11 mouse cellular contexts compared by ENCODE assay signal in the genomic region with DNA sequence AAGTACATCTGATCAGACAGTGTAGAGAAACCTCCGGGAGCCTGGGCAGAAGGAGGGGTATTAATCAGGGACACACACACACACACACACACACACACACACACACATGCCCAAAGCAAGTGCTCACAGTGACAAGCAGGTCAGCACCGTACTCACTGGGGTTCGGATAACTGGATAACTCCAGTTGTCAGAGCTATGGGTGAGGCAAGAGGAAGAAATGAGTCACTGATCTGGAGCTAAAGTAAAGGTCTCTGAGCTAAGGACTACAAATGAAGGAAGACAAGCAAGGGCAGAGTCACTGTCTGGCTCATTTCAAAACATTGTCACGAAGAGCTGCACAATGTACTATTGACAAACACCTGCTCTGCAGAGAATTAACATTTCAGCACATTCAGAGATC.
DNase-seq lines count a peak whose midpoint lies in the region; ATAC-seq and TF ChIP-seq lines count a peak whose summit lies in the region.
"Had no signal": no experiment of that assay in that cellular context is flagged by ENCODE, and none has a peak within 500 bp of the region (broad histone marks: within the 10 kb centered on the region; RNA-seq: fewer than 3 reads in every experiment).

No protein-coding gene starts in this region.

- no peak for TF ChIP-seq CTCF in midbrain, postnatal 0 days (IDR thresholded peaks at IDR 0.05)
- no peak for TF ChIP-seq CTCF in left cerebral cortex, adult 2 months (IDR thresholded peaks at IDR 0.05)

- no peaks in the 10 kb centered on the region for H3K36me3 ChIP-seq in midbrain, embryonic 11.5 days (ENCODE audit: control insufficient read depth, insufficient read depth, low read length)
- H3K36me3 ChIP-seq in midbrain, postnatal 0 days (ENCODE audit: insufficient read depth, low read length) = no peaks in the 10 kb centered on the region
- H3K36me3 ChIP-seq in forebrain, embryonic 10.5 days (replicated peaks) = no peaks in the 10 kb centered on the region
- H3K36me3 ChIP-seq: hindbrain, embryonic 15.5 days had no signal

- no peak overlapping the region for H3K27ac ChIP-seq in midbrain, embryonic 11.5 days (ENCODE audit: low read depth, low read length)
- H3K27ac ChIP-seq in midbrain, postnatal 0 days (ENCODE audit: low read depth, low read length) = no peak overlapping the region
- H3K27ac ChIP-seq in forebrain, embryonic 10.5 days = no peak overlapping the region
- H3K27ac ChIP-seq in left cerebral cortex, adult 2 months = no peak overlapping the region
- H3K27ac ChIP-seq: hindbrain, embryonic 15.5 days had no signal

- no peak overlapping the region for H3K4me2 ChIP-seq in midbrain, embryonic 11.5 days
- no peak overlapping the region for H3K4me2 ChIP-seq in midbrain, postnatal 0 days (ENCODE audit: low read depth, low read length, poor library complexity, severe bottlenecking)
- H3K4me2 ChIP-seq: hindbrain, embryonic 15.5 days had no signal

- 85% methylated on average over 4 of the region's 4 CpGs for WGBS in midbrain, embryonic 11.5 days
- WGBS in midbrain, postnatal 0 days = 70% methylated on average over 4 of the region's 4 CpGs
- WGBS in forebrain, embryonic 10.5 days = 79% methylated on average over 4 of the region's 4 CpGs

- ATAC-seq in midbrain, embryonic 11.5 days (ENCODE audit: low FRiP score) = 0 out of 2 replicates have a peak, but pooled peaks have one; percentile 42
- ATAC-seq in midbrain, postnatal 0 days (ENCODE audit: low FRiP score) = no peak
- peak; percentile 70 for ATAC-seq in activated CD4-positive, CD25-positive, alpha-beta regulatory T cell, adult 4 months
- ATAC-seq: forebrain, postnatal 0 days had no signal

- H3K4me1 ChIP-seq in midbrain, embryonic 11.5 days (ENCODE audit: control insufficient read depth, insufficient read depth, low read length) = no peaks in the 10 kb centered on the region
- H3K4me1 ChIP-seq in midbrain, postnatal 0 days (ENCODE audit: insufficient read depth, low read length) = no peaks in the 10 kb centered on the region
- H3K4me1 ChIP-seq in forebrain, embryonic 10.5 days = no peaks in the 10 kb centered on the region
- H3K4me1 ChIP-seq: hindbrain, embryonic 15.5 days had no signal

- H3K9me3 ChIP-seq in midbrain, embryonic 11.5 days (ENCODE audit: control insufficient read depth, low read length) = no peaks in the 10 kb centered on the region
- H3K9me3 ChIP-seq in midbrain, postnatal 0 days (ENCODE audit: low read length) = no peaks in the 10 kb centered on the region
- H3K9me3 ChIP-seq in forebrain, embryonic 10.5 days = no peaks in the 10 kb centered on the region
- H3K9me3 ChIP-seq: hindbrain, embryonic 15.5 days had no signal

- peak; percentile 66 for DNase-seq in midbrain, embryonic 11.5 days (ENCODE audit: low spot score, missing footprints)
- DNase-seq in midbrain, postnatal 0 days (ENCODE audit: low spot score) = no peak
- peak; percentile 28 to 42 for DNase-seq in heart, postnatal 10 days
- peak; percentile 25 for DNase-seq in retina, postnatal 1 day
- no peak for DNase-seq in forebrain, embryonic 10.5 days (ENCODE audit: extremely low spot score, low spot score)
- no peak for DNase-seq in left cerebral cortex, postnatal 10 days (ENCODE audit: extremely low spot score in 1 of 2, low spot score in 2 of 2)
- no peak for DNase-seq in left cerebral cortex, adult 2 months (ENCODE audit: extremely low spot score in 1 of 2, low spot score in 2 of 2)
- DNase-seq: forebrain, postnatal 0 days; thymus, postnatal 25 days had no signal

- intact Hi-C loops in heart, postnatal 10 days (cut with DNase I) = no loop called here
- intact Hi-C loops in left cerebral cortex, postnatal 10 days (cut with DNase I) = no loop called here
- intact Hi-C loops in left cerebral cortex, adult 2 months (cut with DNase I) = no loop called here

- no peak overlapping the region for H3K9ac ChIP-seq in midbrain, embryonic 11.5 days (ENCODE audit: low read length)
- H3K9ac ChIP-seq in midbrain, postnatal 0 days (replicated peaks; ENCODE audit: low read length, poor library complexity, severe bottlenecking) = no peak overlapping the region
- H3K9ac ChIP-seq: forebrain, postnatal 0 days; hindbrain, embryonic 15.5 days had no signal

- H3K4me3 ChIP-seq in midbrain, embryonic 11.5 days (ENCODE audit: low read depth, low read length) = no peak overlapping the region
- H3K4me3 ChIP-seq in midbrain, postnatal 0 days (ENCODE audit: low read depth, low read length) = no peak overlapping the region
- H3K4me3 ChIP-seq in forebrain, embryonic 10.5 days = no peak overlapping the region
- no peak overlapping the region for H3K4me3 ChIP-seq in left cerebral cortex, adult 2 months
- H3K4me3 ChIP-seq: hindbrain, embryonic 15.5 days had no signal

- no peaks in the 10 kb centered on the region for H3K27me3 ChIP-seq in midbrain, embryonic 11.5 days (ENCODE audit: control insufficient read depth, insufficient read depth, low read length)
- no peaks in the 10 kb centered on the region for H3K27me3 ChIP-seq in midbrain, postnatal 0 days (ENCODE audit: insufficient read depth, low read length)
- H3K27me3 ChIP-seq in forebrain, embryonic 10.5 days (ENCODE audit: poor library complexity, severe bottlenecking) = no peaks in the 10 kb centered on the region
- H3K27me3 ChIP-seq: hindbrain, embryonic 15.5 days had no signal

Comparison
In these comparisons a context has a peak if more than half of its experiments do, and no peak if none do; other contexts are left out.
1. DNase-seq: peak in midbrain, embryonic 11.5 days (single experiment), heart, postnatal 10 days (2 of 2) and retina, postnatal 1 day (single experiment); none in midbrain, postnatal 0 days (single experiment), forebrain, embryonic 10.5 days (single experiment), left cerebral cortex, postnatal 10 days (0 of 2) and left cerebral cortex, adult 2 months (0 of 2).